Mouse (Mus musculus) neural tube, embryonic 10.5 days (tissue): ENCODE data around the gene Sbk3.
A peak's percentile ranks its signal among the peaks of the same experiment; 100 is the strongest.

Experiments
- DNase-seq: peaks from one replicate; pipeline ENCODE4 v3.0.0-alpha.2; 2017; ENCODE audit warnings: low spot score; ENCODE audit errors: extremely low spot score

The Sbk3 gene

GRCm38 (mm10) chr7:4993347-4993998 lies 22.5 kb upstream of the Sbk3 start:
- DNase-seq: no peak

GRCm38 (mm10) chr7:4988250-4988649 lies 17.3 kb upstream of the Sbk3 start:
- no peak for DNase-seq

- DNase-seq: no peak
Observed at GRCm38 (mm10) chr7:4976832-4977231, 5.9 kb upstream of the Sbk3 start.

- no peak for DNase-seq
Observed at GRCm38 (mm10) chr7:4975455-4975854, 4.5 kb upstream of the Sbk3 start.

- DNase-seq: no peak
Observed at GRCm38 (mm10) chr7:4972321-4973047, 1.5 kb upstream of the Sbk3 start.

- DNase-seq: no peak
Observed at GRCm38 (mm10) chr7:4971710-4972109, 742 bp upstream of the Sbk3 start.

GRCm38 (mm10) chr7:4964988-4965387 lies 6.0 kb downstream of the Sbk3 start:
- no peak for DNase-seq

GRCm38 (mm10) chr7:4964272-4964671 lies 6.7 kb downstream of the Sbk3 start, which contains the start of gene Sbk2:
Gene Sbk2 (minus strand): TSS chr7:4964406.
- DNase-seq: peak; percentile 54

- DNase-seq: no peak
Observed at GRCm38 (mm10) chr7:4963527-4963926, 7.4 kb downstream of the Sbk3 start.

- DNase-seq: no peak
Observed at GRCm38 (mm10) chr7:4957361-4957760, 13.6 kb downstream of the Sbk3 start.

GRCm38 (mm10) chr7:4953815-4954445 lies 17.0 kb downstream of the Sbk3 start:
- no peak for DNase-seq

GRCm38 (mm10) chr7:4950561-4951342 lies 20.2 kb downstream of the Sbk3 start:
- no peak for DNase-seq

GRCm38 (mm10) chr7:4948386-4948785 lies 22.6 kb downstream of the Sbk3 start:
- no peak for DNase-seq

- DNase-seq: no peak
Observed at GRCm38 (mm10) chr7:4947855-4948254, 23.1 kb downstream of the Sbk3 start.

GRCm38 (mm10) chr7:4943223-4943815 lies 27.6 kb downstream of the Sbk3 start:
- DNase-seq: peak; percentile 86

GRCm38 (mm10) chr7:4942673-4943072 lies 28.3 kb downstream of the Sbk3 start:
- no peak for DNase-seq

- DNase-seq: peak; percentile 87
Observed at GRCm38 (mm10) chr7:4940068-4940479, 30.9 kb downstream of the Sbk3 start.

GRCm38 (mm10) chr7:4938456-4938855 lies 32.5 kb downstream of the Sbk3 start:
- DNase-seq: peak; percentile 71

- no peak for DNase-seq
Observed at GRCm38 (mm10) chr7:4937392-4937791, 33.6 kb downstream of the Sbk3 start.

- no peak for DNase-seq
Observed at GRCm38 (mm10) chr7:4936832-4937231, 34.1 kb downstream of the Sbk3 start.
